Mouse (Mus musculus) ES-E14 (cell line): ENCODE results near the gene Nab2.

ENCODE experiments used
- CHD2 ChIP-seq: IDR thresholded peaks from 2 replicates; pipeline ENCODE4 v1.6.1; 2014; ENCODE audit warnings: mild to moderate bottlenecking, low read depth, low read length, inconsistent platforms
- ZC3H11A ChIP-seq: IDR thresholded peaks from 2 replicates; pipeline ENCODE4 v1.6.1; 2012; ENCODE audit warnings: low read depth, mild to moderate bottlenecking, inconsistent platforms, low read length, borderline replicate concordance
- ZNF384 ChIP-seq: IDR thresholded peaks from 2 replicates; pipeline ENCODE4 v1.6.1; 2012; ENCODE audit warnings: low read depth, low read length, inconsistent platforms

GRCm38 (mm10) chr10:127664166-127664565 lies 4.2 kb downstream of the Nab2 start:
- TF ChIP-seq ZC3H11A (no peak), CHD2 (no peak), ZNF384 (no peak)
